Mouse (Mus musculus) midbrain, embryonic 16.5 days (tissue): ENCODE measurements at regions not wholly inside any gene's neighbourhood (a gene's known extent, or its start where the extent isn't known, plus 50 kb on each side); places are given as distances from the start of the nearest gene placed in this dataset.
"Not testable (repeated sequence)": the region's sequence is repeated elsewhere in the genome, so short reads cannot be mapped to it uniquely, and the experiment has no call there.

Experiments
- ATAC-seq: fragments of 200-750 bp; cut with Nextera tagmentation; 2 replicates; pipeline ENCODE4 v1.8.0; 2017; ENCODE audit warnings: moderate TSS enrichment
- H3K27ac ChIP-seq: fragments of 300-500 bp; sonication (generic); 2 replicates; pipeline ENCODE4 v1.5.1; 2014; ENCODE audit warnings: mild to moderate bottlenecking, low read length, mixed read lengths
- H3K27me3 ChIP-seq: fragments of 300-500 bp; sonication (generic); 2 replicates; pipeline ENCODE4 v1.6.1; 2014; ENCODE audit warnings: low read depth, low read length, mixed read lengths; ENCODE audit not compliant: control insufficient read depth, insufficient read depth
- H3K36me3 ChIP-seq: fragments of 300-500 bp; sonication (generic); 2 replicates; pipeline ENCODE4 v1.6.1; 2014; ENCODE audit warnings: mild to moderate bottlenecking, low read length, moderate library complexity, mixed read lengths; ENCODE audit not compliant: control insufficient read depth, insufficient read depth
- H3K4me1 ChIP-seq: fragments of 300-500 bp; sonication (generic); 2 replicates; pipeline ENCODE4 v1.6.1; 2014; ENCODE audit warnings: mild to moderate bottlenecking, low read length, mixed read lengths; ENCODE audit not compliant: control insufficient read depth, insufficient read depth
- H3K4me2 ChIP-seq: fragments of 300-500 bp; sonication (generic); 2 replicates; pipeline ENCODE4 v1.6.1; 2014; ENCODE audit warnings: mild to moderate bottlenecking, low read length, mixed read lengths
- H3K4me3 ChIP-seq: fragments of 300-500 bp; sonication (generic); 2 replicates; pipeline ENCODE4 v1.5.1; 2014; ENCODE audit warnings: low read depth, mild to moderate bottlenecking, low read length, moderate library complexity, mixed read lengths
- H3K9ac ChIP-seq: fragments of 300-500 bp; sonication (generic); 2 replicates; pipeline ENCODE4 v1.6.1; 2014; ENCODE audit warnings: low read depth, low read length, mixed read lengths
- H3K9me3 ChIP-seq: fragments of 300-500 bp; sonication (generic); replicated peaks from 2 replicates; pipeline ENCODE4 v1.6.1; 2014; ENCODE audit warnings: mild to moderate bottlenecking, low read length, mixed read lengths; ENCODE audit not compliant: control insufficient read depth, poor library complexity, severe bottlenecking
- WGBS: fragments of 180-500 bp; shearing (Covaris S2); extraction: QIAGEN DNeasy Blood & Tissue Kit; methylation state at CpG from one replicate; pipeline ENCODE4 v1.1.7; 2014; 5-methylcytosine and 5-hydroxymethylcytosine counted together

DNA sequence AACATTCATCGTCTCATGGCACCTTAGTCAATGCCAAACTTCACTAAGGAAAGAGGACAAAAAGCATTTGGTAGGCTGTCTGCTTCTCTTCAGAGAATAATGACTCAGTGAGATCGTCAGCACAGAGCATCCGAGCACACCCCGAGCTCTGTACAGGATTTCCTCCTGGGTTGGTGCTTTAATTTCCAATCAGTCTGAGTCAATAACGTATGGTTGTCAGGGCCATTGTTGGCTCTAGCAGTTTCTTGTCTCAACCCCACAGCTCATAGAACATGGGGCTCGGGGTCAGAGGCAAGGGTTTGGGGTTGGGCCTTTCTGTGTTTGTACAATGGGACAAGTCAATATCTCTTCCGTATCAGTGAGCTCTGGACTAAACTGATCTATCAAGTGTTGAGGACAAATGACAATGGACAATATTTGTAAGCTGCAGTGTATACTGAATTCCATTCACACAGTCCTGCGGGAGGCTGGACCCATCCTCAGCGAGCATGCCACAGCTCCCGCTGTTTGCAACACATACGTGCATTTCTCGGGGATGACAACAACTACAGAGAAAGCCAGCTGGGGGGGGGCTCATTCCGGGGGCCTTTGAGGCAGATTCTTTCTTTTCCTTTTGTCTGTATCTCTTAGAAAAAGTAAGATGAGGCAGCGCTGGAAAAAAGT lies 116.8 kb upstream of the Cdk6 start:
- not testable (repeated sequence) for H3K27me3 ChIP-seq, H3K9me3 ChIP-seq, H3K4me2 ChIP-seq, H3K4me3 ChIP-seq, H3K36me3 ChIP-seq, ATAC-seq, H3K27ac ChIP-seq, H3K9ac ChIP-seq, H3K4me1 ChIP-seq
- WGBS: 65% methylated on average over 14 of the region's 14 CpGs

DNA sequence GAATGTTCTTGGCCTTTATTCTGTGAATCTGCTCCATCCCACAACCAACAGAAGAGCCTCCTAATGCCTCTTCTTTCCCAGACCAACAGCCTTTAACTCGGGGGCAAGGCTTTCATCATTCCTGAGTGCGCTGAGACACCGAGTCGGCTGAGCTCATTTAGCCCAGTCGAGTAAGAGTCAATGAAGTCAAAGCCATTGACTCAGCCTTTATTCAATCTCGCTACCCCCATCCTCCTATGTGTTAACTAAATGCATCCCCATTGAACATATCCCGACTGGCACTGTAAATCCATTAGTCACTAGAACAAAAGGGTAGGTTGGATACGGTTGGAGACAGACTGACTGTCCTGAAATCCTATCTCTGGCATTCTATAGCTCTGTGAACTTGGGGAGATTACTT lies 115.9 kb upstream of the Cdk6 start:
- not testable (repeated sequence) for H3K4me3 ChIP-seq, H3K9ac ChIP-seq, H3K36me3 ChIP-seq, H3K27ac ChIP-seq, H3K4me2 ChIP-seq, H3K9me3 ChIP-seq, H3K4me1 ChIP-seq, H3K27me3 ChIP-seq, ATAC-seq
- WGBS: 56% methylated on average over 8 of the region's 8 CpGs

DNA sequence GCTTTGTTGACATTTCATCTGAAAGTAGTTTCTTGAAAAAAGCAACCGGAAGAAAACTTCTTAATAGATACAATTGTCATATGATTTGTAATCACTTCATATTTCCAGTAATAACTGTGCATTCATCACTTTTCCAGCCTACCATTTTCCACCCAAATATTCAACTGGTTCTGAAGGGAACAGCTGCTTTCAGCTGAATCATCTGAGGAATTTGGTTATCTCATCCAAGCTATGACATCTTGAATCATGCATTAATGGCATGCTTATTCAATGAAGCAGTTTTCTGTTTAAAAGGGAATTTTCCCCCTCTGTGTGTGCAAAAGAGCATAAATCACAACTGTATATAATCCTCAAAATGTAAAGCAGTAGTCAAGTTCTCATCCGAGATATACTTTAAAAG lies 97.2 kb upstream of the Cdk6 start:
- not testable (repeated sequence) for H3K9me3 ChIP-seq, H3K4me2 ChIP-seq, H3K4me1 ChIP-seq, H3K36me3 ChIP-seq, H3K9ac ChIP-seq, H3K4me3 ChIP-seq, ATAC-seq, H3K27me3 ChIP-seq, H3K27ac ChIP-seq
- 87% methylated on average over 2 of the region's 2 CpGs for WGBS

DNA sequence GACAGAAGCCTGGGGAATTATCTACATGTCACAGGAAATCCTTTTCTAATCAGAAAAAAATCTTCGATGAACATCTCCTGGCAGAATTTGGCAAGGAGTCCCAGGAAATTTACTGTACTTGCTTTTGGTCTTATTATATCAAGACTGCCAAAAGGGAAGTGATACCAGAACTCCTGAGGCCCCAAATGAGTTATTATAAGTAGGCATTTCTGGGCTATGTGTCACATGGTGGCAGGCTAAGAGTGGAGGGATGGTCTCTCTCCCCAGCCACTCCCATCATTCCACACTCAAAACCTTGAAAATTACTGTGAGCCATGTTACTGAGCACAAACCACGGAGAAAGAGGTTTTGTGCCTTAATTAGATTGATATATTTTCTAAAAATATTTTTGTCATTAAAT lies 94.0 kb upstream of the Cdk6 start:
- Histone ChIP-seq H3K27me3 (no peaks in the 10 kb centered on the region), H3K9ac (no peak overlapping the region)
- WGBS: 79% methylated on average over 2 of the region's 2 CpGs

DNA sequence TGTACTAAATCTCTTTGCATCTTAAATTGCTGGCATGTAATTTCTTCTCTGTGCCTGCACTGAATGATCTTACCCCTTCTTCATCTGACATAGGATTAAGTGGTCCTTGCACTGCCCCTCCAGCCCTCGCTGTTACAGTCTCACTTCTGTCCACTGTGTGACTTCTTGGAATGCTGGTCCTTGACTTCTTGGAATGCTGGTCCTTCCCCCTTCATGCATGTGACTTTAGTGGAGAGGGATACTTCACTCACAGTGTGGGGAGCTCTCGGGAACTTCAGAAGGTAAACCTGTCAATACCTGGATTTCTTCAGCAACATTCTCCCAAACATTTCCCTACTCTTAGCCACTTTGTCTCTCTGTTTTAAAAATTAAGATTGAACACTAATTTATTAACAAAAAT lies 91.0 kb upstream of the Cdk6 start:
- Histone ChIP-seq H3K9ac (no peak overlapping the region), H3K27me3 (no peaks in the 10 kb centered on the region), H3K27ac (no peak overlapping the region), H3K4me2 (no peak overlapping the region), H3K4me3 (no peak overlapping the region), H3K9me3 (no peaks in the 10 kb centered on the region), H3K4me1 (no peaks in the 10 kb centered on the region), H3K36me3 (no peaks in the 10 kb centered on the region)
- 88% methylated on average over 2 of the region's 2 CpGs for WGBS
- no peak for ATAC-seq

More for the DNA sequence above, 94.0 kb upstream of the Cdk6 start:
- Histone ChIP-seq H3K4me3 (no peak overlapping the region), H3K9me3 (no peaks in the 10 kb centered on the region), H3K4me1 (no peaks in the 10 kb centered on the region), H3K4me2 (no peak overlapping the region), H3K27ac (no peak overlapping the region), H3K36me3 (no peaks in the 10 kb centered on the region)
- no peak for ATAC-seq

DNA sequence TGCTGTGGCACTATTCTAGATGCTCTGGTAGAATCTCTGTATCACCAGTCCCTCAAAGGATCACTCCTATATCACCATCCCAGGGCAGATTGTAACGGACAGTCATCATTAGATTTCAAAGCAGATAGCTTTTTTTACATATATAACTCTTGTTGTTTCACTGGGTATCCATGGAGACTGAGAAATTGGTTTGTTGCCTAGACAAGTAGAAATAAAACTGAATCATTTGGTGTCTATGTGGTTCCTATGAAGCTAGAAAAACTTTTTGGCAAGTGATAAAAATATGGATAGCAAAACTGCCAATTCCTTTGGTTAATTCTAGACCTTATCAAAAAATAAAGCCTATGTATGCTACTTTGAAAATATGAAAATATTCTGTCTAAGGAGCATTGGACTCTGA lies 81.0 kb upstream of the Cdk6 start:
- Histone ChIP-seq H3K36me3 (no peaks in the 10 kb centered on the region), H3K9me3 (no peaks in the 10 kb centered on the region), H3K4me3 (no peak overlapping the region), H3K27me3 (no peaks in the 10 kb centered on the region), H3K4me1 (no peaks in the 10 kb centered on the region), H3K4me2 (no peak overlapping the region), H3K9ac (no peak overlapping the region), H3K27ac (no peak overlapping the region)
- 72% methylated on average over 1 of the region's 1 CpGs for WGBS
- ATAC-seq: no peak

DNA sequence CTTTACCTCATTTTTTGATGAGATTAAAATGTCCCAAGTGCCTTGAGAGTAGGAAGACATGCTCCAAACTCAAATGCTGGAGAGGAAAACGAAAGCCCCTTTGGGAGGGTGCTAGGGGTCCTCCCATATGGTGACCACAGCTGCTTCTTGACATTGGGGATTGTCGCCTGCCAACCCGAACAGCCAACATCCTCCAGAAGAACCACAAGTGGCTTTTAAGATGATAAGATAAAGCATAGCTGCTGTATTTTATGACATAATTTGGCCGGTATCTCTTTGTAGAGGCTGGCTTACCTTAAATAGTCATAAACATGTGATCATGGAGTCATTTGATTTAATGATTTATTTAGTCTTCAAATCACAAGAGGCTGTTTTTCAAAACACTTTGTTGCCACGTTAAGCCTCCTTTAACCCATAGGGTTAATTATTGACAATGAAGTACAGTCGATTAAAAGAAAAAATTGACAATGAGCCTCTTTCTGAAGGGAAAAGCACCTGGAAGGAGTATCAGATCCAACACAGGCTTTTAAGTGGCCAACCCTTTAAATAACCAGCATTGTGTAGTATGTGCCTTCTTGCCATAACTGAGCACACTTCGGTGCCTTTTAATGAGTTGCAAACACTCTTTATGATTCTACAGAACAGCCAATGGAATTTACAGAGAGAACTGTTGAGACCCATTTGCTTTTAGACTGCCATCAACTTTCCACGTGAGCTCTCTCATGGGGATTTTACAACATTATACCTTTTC lies 76.1 kb upstream of the Cdk6 start:
- H3K36me3 ChIP-seq, H3K27ac ChIP-seq, H3K27me3 ChIP-seq, H3K9me3 ChIP-seq, H3K9ac ChIP-seq, H3K4me1 ChIP-seq, H3K4me3 ChIP-seq, H3K4me2 ChIP-seq, ATAC-seq: not testable (repeated sequence)
- WGBS: 92% methylated on average over 8 of the region's 8 CpGs

DNA sequence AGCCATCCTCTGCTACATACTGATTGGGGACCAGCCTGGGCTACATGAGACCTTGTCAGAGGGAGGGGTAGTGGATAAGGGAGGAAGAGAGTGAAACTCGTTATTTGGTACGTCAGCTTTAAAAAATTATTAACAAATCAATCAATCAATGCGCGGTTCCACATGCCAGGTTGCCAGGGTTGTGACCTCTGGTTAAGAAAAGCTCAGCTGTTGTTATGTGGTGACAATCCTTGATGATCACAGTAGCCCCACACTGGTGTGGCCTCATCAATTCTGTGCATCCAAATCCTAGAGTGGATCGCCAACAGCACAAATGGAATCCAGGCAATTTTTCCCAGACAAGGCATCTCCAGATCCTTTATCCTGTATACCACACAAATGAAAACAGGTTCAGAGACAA lies 74.3 kb upstream of the Cdk6 start:
- H3K27me3 ChIP-seq: no peaks in the 10 kb centered on the region
- no peak for ATAC-seq
- 88% methylated on average over 5 of the region's 5 CpGs for WGBS
- H3K9me3 ChIP-seq: no peaks in the 10 kb centered on the region
- H3K4me2 ChIP-seq: no peak overlapping the region
- no peak overlapping the region for H3K27ac ChIP-seq
- H3K4me3 ChIP-seq: no peak overlapping the region
- H3K4me1 ChIP-seq: no peaks in the 10 kb centered on the region
- no peak overlapping the region for H3K9ac ChIP-seq
- no peaks in the 10 kb centered on the region for H3K36me3 ChIP-seq

DNA sequence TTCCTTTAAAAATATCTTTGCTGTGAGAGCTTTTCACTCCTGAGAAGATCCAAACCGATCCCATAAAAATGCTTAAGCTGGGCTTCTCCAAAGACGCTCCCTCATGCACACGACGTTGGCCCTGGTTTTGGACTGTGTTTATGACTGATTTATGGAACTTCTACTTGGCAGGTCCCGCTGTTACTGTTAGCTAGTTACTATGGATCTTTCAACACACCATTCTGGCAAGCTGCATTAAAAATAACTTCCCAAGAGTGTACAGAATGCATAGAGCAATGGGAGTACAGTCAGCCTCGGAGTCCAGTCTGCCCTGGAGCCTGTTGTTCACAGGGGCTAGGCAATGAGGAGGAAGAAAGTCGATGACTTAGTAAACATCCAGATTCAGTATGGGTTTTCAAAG lies 71.5 kb upstream of the Cdk6 start:
- no peaks in the 10 kb centered on the region for H3K27me3 ChIP-seq
- no peak for ATAC-seq
- no peak overlapping the region for H3K9ac ChIP-seq
- no peaks in the 10 kb centered on the region for H3K36me3 ChIP-seq
- no peaks in the 10 kb centered on the region for H3K4me1 ChIP-seq
- no peaks in the 10 kb centered on the region for H3K9me3 ChIP-seq
- WGBS: 94% methylated on average over 7 of the region's 7 CpGs
- H3K27ac ChIP-seq: no peak overlapping the region
- no peak overlapping the region for H3K4me3 ChIP-seq
- H3K4me2 ChIP-seq: no peak overlapping the region
